Mouse (Mus musculus): ENCODE measurements around the gene Eif5b. TPM values are rescaled to one million over a fixed set of nuclear protein-coding genes. Genes with fewer than 3 reads are reported as not detected.
"Not testable (repeated sequence)": the region's sequence is repeated elsewhere in the genome, so short reads cannot be mapped to it uniquely, and the experiment has no call there.

Gene Eif5b
- 24.7 and 24.9 TPM in 2 replicates for polyA plus RNA-seq (2016; fragmentation: Nextera tagmentation; extraction: Ambion mirVana)

DNA sequence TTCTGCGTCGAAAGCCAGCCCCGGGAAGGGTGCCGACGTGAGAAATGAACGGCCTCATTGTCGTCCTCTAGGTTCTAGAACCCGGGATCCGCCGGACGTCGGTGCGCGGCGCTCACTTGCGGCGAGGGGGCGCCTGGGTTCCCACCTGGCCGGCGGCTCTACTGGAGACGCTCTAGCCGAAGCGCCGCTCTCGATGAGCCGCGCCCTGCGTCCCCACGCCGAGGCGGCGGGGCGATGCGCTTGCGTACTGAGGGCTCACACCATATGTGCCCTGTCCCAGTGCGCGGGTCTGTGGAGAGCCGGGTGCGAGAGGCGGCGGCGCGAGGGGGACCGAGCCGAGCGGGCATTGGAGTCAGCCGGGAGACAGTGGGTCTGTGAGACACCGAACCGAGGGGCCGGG lies at the start of gene Eif5b, which contains the start of gene Txndc9:
Eif5b (plus strand) TSS at position 144 of the 400 bp plus-strand sequence.
Txndc9 (minus strand) TSS at position 27 of the 400 bp plus-strand sequence.
- Histone ChIP-seq H3K4me3 (peak within 1 kb of the TSS; percentile 99), H3K27me3 (ENCODE audit: low read depth, poor library complexity, severe bottlenecking) (no peaks in the 10 kb centered on the region), H3K36me3 (peaks cover 30% of the 10 kb centered on the region), H3K4me1 (peaks cover 18% of the 10 kb centered on the region), H3K27ac (replicated peaks) (peak within 1 kb of the TSS; percentile 94), H3K9me3 (replicated peaks) (no peaks in the 10 kb centered on the region)
- DNase-seq (ENCODE audit: low spot score) = peak; percentile 94
- WGBS = under 1% methylated on average over 50 of the region's 50 CpGs

DNA sequence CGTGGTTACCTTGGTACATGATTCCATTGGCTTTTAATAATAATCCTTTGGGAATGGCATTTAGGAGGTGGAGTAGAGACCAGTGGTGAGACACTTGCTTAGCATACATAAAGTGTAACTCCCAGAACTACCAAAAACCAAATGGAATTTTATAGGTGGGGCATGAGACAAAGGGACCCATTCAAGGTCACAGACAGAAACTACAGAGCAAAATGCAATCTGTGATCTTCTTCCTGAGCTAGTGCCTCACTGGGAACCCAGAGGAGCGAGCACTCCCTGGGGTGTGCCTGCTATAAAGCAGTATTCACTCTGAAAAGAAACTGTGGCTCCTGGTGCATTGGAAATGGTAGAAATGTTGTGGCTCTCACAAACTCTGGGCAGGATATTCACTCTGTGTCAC lies 48.9 kb upstream of the Eif5b start:
- Histone ChIP-seq H3K9me3 (replicated peaks) (no peaks in the 10 kb centered on the region), H3K27ac (replicated peaks) (no peak overlapping the region), H3K4me3 (no peak overlapping the region), H3K36me3 (no peaks in the 10 kb centered on the region), H3K4me1 (no peaks in the 10 kb centered on the region), H3K27me3 (ENCODE audit: low read depth, poor library complexity, severe bottlenecking) (no peaks in the 10 kb centered on the region)
- WGBS = 81% methylated on average over 2 of the region's 2 CpGs
- DNase-seq (ENCODE audit: low spot score) = no peak

DNA sequence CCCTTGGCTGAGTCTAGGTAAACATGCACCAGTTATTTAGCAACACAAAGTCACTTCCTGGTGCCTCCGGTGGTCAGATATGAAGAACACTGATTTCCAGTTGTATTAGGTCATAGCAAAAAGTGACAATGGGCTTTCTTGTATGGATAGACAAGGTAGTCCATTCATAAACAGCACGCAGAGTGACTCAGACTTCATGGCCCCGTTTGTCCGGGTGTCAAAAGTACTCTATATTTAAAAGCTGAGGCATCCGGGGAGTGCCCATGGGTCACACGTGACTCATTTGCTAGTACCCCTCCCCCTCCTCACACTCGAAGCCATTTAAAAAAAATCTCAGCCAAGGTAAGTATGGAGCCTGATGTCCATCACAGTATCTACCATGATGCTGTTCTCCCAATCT lies 43.0 kb upstream of the Eif5b start:
- Histone ChIP-seq H3K4me1 (peaks cover 3% of the 10 kb centered on the region; the same call in 1 of the 2 replicates), H3K9me3 (replicated peaks) (no peaks in the 10 kb centered on the region), H3K27ac (replicated peaks) (no peak overlapping the region), H3K27me3 (ENCODE audit: low read depth, poor library complexity, severe bottlenecking) (no peaks in the 10 kb centered on the region), H3K36me3 (no peaks in the 10 kb centered on the region), H3K4me3 (no peak overlapping the region)
- no peak for DNase-seq (ENCODE audit: low spot score)
- 88% methylated on average over 7 of the region's 7 CpGs for WGBS

DNA sequence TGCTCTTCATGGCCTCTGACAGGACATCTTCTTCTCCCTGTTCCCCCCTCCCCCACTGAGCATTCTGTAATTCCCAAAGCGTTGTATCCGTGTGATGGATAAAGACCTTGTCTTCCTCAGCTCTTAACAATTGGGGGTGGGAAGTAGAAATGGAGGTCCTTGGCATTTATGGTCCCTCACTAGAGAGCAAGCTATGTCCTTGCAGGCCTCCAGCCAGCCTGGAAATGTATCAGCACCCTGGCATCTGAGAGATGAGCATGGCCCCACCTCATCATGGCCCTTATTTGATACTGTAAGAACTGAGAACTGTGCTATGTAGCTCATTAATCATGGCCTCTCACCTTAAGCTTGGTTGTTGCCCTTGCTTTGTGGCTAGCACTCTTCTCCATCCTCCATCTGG lies 42.6 kb upstream of the Eif5b start:
- peaks cover 5% of the 10 kb centered on the region; the same call in 1 of the 2 replicates for H3K4me1 ChIP-seq
- 98% methylated on average over 2 of the region's 2 CpGs for WGBS
- H3K9me3 ChIP-seq (replicated peaks) = no peaks in the 10 kb centered on the region
- no peaks in the 10 kb centered on the region for H3K27me3 ChIP-seq (ENCODE audit: low read depth, poor library complexity, severe bottlenecking)
- H3K36me3 ChIP-seq = no peaks in the 10 kb centered on the region
- H3K27ac ChIP-seq (replicated peaks) = no peak overlapping the region
- no peak for DNase-seq (ENCODE audit: low spot score)
- H3K4me3 ChIP-seq = no peak overlapping the region

DNA sequence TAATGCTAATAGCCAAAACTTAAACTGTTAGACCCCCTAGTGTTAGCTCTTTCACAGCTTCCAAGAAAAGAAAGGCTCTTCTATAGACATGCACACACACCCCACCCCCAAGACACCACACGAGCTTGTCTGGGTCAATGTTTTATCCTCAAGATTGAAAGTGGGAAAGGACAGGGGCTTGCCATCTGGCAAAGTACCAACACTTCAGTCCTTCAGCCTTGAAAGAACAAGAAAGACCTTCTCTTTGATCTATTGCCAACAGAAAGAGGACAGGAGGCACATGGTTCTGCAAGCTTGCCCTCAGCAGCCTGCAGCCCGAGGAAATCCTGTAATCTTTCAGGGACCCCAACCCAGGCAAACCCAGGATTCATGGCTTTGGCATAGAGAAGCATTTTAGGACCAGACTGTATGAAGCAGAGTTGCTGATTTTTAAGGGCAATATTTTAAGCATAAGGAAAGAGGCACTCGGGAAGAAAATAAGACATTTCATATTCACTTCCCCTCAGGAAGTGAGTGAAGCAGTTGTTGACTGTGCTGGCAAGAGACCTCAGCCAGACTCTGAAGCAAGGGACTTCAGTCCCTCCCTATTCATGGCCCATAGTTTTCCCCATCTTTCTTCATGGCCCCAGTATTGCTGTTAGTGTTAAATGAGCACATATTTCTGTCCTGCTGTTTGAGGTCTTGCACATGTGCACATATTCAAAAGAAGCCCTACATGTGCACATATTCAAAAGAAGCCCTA lies 40.9 kb upstream of the Eif5b start:
- peaks cover 5% of the 10 kb centered on the region; the same call in 1 of the 2 replicates for H3K4me1 ChIP-seq
- WGBS = 59% methylated on average over 3 of the region's 3 CpGs
- no peaks in the 10 kb centered on the region for H3K9me3 ChIP-seq (replicated peaks)
- H3K4me3 ChIP-seq = no peak overlapping the region
- no peak overlapping the region for H3K27ac ChIP-seq (replicated peaks)
- no peaks in the 10 kb centered on the region for H3K27me3 ChIP-seq (ENCODE audit: low read depth, poor library complexity, severe bottlenecking)
- no peaks in the 10 kb centered on the region for H3K36me3 ChIP-seq
- DNase-seq (ENCODE audit: low spot score) = no peak

DNA sequence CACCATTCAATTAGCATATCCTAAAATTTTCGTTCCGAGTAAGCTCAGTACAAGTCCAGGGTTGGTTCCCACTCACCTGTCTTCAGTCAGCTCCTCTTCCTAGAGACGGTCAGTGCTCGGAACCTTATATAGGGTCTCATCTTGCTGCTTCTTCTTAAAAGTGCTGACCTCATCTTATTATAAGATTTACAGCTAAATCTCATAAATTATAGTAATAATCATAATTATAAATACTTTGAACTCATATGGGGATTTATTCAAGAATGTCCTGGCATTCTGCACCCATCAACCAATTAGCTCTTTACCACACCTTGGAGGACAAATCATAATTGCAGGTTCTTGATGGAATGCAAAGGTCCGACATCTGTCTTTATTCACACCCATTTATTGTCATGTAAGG lies 40.2 kb upstream of the Eif5b start, which contains the start of gene Lyg1:
Lyg1 (minus strand) TSS at position 101 of the 400 bp plus-strand sequence.
- Histone ChIP-seq H3K27ac (replicated peaks) (no peak within 1 kb of the TSS), H3K4me1 (peaks cover 5% of the 10 kb centered on the region; the same call in 1 of the 2 replicates), H3K4me3 (no peak within 1 kb of the TSS), H3K9me3 (replicated peaks) (no peaks in the 10 kb centered on the region), H3K36me3 (no peaks in the 10 kb centered on the region), H3K27me3 (ENCODE audit: low read depth, poor library complexity, severe bottlenecking) (no peaks in the 10 kb centered on the region)
- 89% methylated on average over 5 of the region's 5 CpGs for WGBS
- DNase-seq (ENCODE audit: low spot score) = no peak

DNA sequence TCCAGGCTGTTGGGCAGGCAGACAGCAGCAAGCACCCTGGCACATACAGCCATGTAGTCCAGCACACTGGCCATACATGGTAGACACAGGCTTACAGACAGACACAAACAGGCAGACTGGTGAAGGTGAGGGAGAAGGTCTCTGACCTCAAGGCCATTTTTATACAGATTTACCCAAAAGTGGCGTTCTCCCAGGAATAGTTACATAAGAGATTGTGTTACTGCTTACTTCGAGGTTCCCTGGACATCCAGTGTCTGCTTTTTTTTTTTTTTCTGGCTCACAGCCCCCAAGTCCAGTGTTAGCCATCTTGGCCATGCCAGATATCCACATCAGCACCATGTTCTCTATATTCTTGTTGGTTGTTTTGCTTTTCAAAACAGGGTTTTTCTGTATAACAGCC lies 39.3 kb upstream of the Eif5b start:
- no peak for DNase-seq (ENCODE audit: low spot score)
- H3K27me3 ChIP-seq (ENCODE audit: low read depth, poor library complexity, severe bottlenecking) = no peaks in the 10 kb centered on the region
- no peak overlapping the region for H3K4me3 ChIP-seq
- H3K9me3 ChIP-seq (replicated peaks) = no peaks in the 10 kb centered on the region
- 70% methylated on average over 2 of the region's 2 CpGs for WGBS
- H3K27ac ChIP-seq (replicated peaks) = no peak overlapping the region
- peaks cover 5% of the 10 kb centered on the region; the same call in 1 of the 2 replicates for H3K4me1 ChIP-seq
- H3K36me3 ChIP-seq = no peaks in the 10 kb centered on the region

DNA sequence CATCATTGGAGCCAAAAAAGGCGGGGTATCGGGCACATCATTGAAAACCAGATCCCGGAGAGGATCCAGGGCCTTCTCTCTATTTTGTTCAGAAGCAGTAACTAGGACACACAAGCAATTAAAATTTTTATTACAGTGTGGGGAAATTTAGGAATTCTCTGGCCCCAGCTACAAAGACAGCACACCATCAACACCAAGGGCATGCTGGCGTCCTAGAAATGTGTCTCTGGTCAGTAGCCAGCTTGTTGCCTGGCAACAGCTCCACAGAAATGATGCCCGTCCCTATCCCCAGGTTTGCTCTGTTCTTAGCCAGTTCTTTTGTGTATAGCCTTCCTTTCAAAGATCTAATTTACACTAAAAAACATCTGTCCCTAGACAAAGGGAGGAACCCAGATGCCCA lies 38.3 kb upstream of the Eif5b start:
- WGBS = 70% methylated on average over 5 of the region's 5 CpGs
- Histone ChIP-seq H3K27ac (replicated peaks) (no peak overlapping the region), H3K4me1 (peaks cover 5% of the 10 kb centered on the region; the same call in 1 of the 2 replicates), H3K27me3 (ENCODE audit: low read depth, poor library complexity, severe bottlenecking) (no peaks in the 10 kb centered on the region), H3K4me3 (no peak overlapping the region), H3K9me3 (replicated peaks) (no peaks in the 10 kb centered on the region), H3K36me3 (no peaks in the 10 kb centered on the region)
- no peak for DNase-seq (ENCODE audit: low spot score)

DNA sequence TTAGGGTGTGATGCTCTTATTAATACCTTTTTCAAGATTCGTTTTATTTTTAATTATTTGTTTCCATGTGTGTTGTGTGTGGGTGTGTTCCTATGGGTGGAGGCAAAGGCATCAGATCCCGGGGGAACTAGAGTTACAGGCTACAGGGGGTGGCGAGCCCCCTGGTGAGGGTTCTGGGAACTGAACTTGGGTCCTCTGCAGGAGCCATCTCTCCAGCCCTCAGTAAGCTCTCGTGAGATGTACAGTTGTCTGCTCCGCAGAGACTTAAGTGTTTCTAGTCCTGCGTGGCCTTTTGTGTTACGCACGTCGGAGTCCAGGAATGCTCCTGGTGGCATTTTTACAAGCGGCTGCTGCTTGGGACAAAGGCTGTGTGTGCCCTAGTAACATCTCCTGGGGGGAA lies 32.2 kb upstream of the Eif5b start:
- Histone ChIP-seq H3K27me3 (ENCODE audit: low read depth, poor library complexity, severe bottlenecking) (no peaks in the 10 kb centered on the region), H3K4me3 (no peak overlapping the region), H3K27ac (replicated peaks) (no peak overlapping the region), H3K9me3 (replicated peaks) (no peaks in the 10 kb centered on the region), H3K36me3 (no peaks in the 10 kb centered on the region), H3K4me1 (no peaks in the 10 kb centered on the region)
- 73% methylated on average over 10 of the region's 10 CpGs for WGBS
- no peak for DNase-seq (ENCODE audit: low spot score)

DNA sequence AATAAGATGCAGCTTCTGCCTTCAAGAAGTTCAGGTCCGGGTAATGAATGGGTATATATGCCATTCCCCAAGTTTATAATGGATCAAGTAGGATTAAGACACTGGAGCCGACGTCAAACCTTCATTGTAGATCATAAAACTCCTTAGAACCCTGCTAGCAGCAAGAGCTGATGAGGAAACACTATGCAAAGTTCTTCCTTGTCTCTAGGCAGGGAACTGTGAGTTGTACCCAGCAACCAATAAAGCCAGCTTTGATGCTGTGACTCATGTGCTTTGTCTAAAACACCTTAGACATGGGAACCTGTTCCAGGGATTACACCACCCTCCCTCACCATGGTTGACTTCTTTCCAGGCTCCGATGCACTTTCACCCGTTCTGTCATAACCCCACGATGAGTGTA lies 29.1 kb upstream of the Eif5b start:
- no peaks in the 10 kb centered on the region for H3K4me1 ChIP-seq
- 91% methylated on average over 6 of the region's 6 CpGs for WGBS
- H3K9me3 ChIP-seq (replicated peaks) = no peaks in the 10 kb centered on the region
- no peaks in the 10 kb centered on the region for H3K36me3 ChIP-seq
- no peaks in the 10 kb centered on the region for H3K27me3 ChIP-seq (ENCODE audit: low read depth, poor library complexity, severe bottlenecking)
- DNase-seq (ENCODE audit: low spot score) = no peak
- H3K4me3 ChIP-seq = no peak overlapping the region
- H3K27ac ChIP-seq (replicated peaks) = no peak overlapping the region

DNA sequence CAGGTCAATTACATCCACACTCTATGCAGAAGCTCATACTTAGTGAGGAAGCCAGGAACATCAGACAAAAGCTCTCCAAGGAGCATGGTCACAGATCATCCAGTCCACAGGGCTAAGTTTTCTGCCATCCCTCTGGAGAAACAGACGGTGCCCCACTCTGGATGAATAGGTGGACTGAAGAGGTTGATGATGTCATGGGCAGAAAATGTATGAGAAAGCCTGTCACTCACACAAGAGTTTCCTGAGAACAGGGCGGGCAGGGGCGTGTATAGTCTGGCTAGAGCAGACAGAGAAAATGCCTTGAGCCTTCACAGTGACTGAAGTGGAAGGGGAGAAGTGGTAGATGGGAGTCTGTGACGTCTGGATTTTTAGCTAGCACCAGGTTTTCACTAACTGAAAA lies 26.3 kb upstream of the Eif5b start:
- Histone ChIP-seq H3K27ac (replicated peaks) (no peak overlapping the region), H3K27me3 (ENCODE audit: low read depth, poor library complexity, severe bottlenecking) (no peaks in the 10 kb centered on the region), H3K4me3 (no peak overlapping the region), H3K4me1 (no peaks in the 10 kb centered on the region), H3K36me3 (no peaks in the 10 kb centered on the region), H3K9me3 (replicated peaks) (no peaks in the 10 kb centered on the region)
- 77% methylated on average over 4 of the region's 4 CpGs for WGBS
- no peak for DNase-seq (ENCODE audit: low spot score)

DNA sequence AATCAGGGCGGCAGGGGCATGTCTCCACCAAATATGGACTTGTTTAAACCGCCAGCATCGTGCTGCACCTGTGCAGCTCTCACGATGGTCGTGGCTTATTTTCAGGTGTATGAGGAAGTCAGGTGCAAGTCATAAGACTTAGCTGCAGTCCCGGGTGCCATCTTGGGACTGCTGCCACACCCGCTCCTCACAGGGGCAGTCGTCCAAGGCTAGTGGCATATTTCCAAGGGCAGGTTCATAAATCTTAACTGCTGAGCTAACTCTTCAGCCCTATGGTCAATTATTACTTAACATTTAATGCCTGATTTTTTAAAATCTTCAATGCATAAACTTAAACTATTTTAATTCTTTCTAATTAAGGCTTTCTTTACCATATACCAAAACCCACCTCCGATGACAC lies 21.1 kb upstream of the Eif5b start:
- H3K4me1 ChIP-seq; H3K9me3 ChIP-seq (replicated peaks); H3K27me3 ChIP-seq (ENCODE audit: low read depth, poor library complexity, severe bottlenecking); H3K4me3 ChIP-seq; H3K36me3 ChIP-seq; DNase-seq (ENCODE audit: low spot score); H3K27ac ChIP-seq (replicated peaks): not testable (repeated sequence)
- 80% methylated on average over 9 of the region's 9 CpGs for WGBS

DNA sequence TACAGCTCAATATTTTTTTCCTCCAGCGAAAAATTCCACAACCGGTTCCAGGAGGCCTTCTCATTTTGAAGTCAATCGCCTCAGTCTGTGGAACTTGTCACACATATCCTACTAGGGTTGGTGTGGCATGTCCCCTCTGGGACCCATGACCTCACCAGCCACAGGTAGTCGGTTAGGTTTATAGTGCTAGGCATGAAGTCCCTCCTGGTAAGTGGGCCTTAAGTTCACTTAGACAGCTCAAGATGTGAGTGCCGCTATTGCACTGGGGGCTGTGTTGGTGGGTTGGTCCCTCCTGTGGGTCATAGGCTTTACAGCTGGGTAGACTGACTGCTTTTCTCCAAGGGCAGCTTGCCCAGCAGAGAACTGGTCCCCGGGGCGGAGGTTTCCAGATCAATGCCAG lies 20.5 kb upstream of the Eif5b start:
- H3K9me3 ChIP-seq (replicated peaks) = no peaks in the 10 kb centered on the region

More for the DNA sequence above, 20.5 kb upstream of the Eif5b start:
- no peak for DNase-seq (ENCODE audit: low spot score)
- H3K36me3 ChIP-seq = no peaks in the 10 kb centered on the region
- H3K4me3 ChIP-seq = no peak overlapping the region
- no peaks in the 10 kb centered on the region for H3K4me1 ChIP-seq
- H3K27me3 ChIP-seq (ENCODE audit: low read depth, poor library complexity, severe bottlenecking) = no peaks in the 10 kb centered on the region
- no peak overlapping the region for H3K27ac ChIP-seq (replicated peaks)
- WGBS = 93% methylated on average over 7 of the region's 7 CpGs
